Mouse (Mus musculus) hindbrain, embryonic 15.5 days (tissue): ENCODE data around the gene Gm28891. TPM values are rescaled to one million over a fixed set of nuclear protein-coding genes. Genes with fewer than 3 reads are reported as not detected.
"Not testable (repeated sequence)": the region's sequence is repeated elsewhere in the genome, so short reads cannot be mapped to it uniquely, and the experiment has no call there.

Experiments
- ATAC-seq: fragments of 200-750 bp; cut with Nextera tagmentation; 2 replicates; pipeline ENCODE4 v1.8.0; 2017; ENCODE audit warnings: low read depth, moderate number of reproducible peaks, moderate TSS enrichment; ENCODE audit not compliant: low FRiP score
- H3K27ac ChIP-seq: fragments of 300-500 bp; sonication (generic); replicated peaks from 2 replicates; pipeline ENCODE4 v1.5.1; 2015; ENCODE audit warnings: mild to moderate bottlenecking, inconsistent platforms
- H3K27me3 ChIP-seq: fragments of 300-500 bp; sonication (generic); 2 replicates; pipeline ENCODE4 v1.6.1; 2015; ENCODE audit warnings: control low read depth, inconsistent platforms
- H3K36me3 ChIP-seq: fragments of 300-500 bp; sonication (generic); 2 replicates; pipeline ENCODE4 v1.6.1; 2015; ENCODE audit warnings: control low read depth, inconsistent platforms
- H3K4me1 ChIP-seq: fragments of 300-500 bp; sonication (generic); replicated peaks from 2 replicates; pipeline ENCODE4 v1.6.1; 2015; ENCODE audit warnings: control low read depth, inconsistent platforms
- H3K4me2 ChIP-seq: fragments of 300-500 bp; sonication (generic); 2 replicates; pipeline ENCODE4 v1.6.1; 2015; ENCODE audit warnings: moderate library complexity, mild to moderate bottlenecking, inconsistent platforms
- H3K4me3 ChIP-seq: fragments of 300-500 bp; sonication (generic); 2 replicates; pipeline ENCODE4 v1.5.1; 2015; ENCODE audit warnings: mild to moderate bottlenecking, inconsistent platforms
- H3K9ac ChIP-seq: fragments of 300-500 bp; sonication (generic); 2 replicates; pipeline ENCODE4 v1.6.1; 2015; ENCODE audit warnings: inconsistent platforms
- H3K9me3 ChIP-seq: fragments of 300-500 bp; sonication (generic); 2 replicates; pipeline ENCODE4 v1.6.1; 2016; ENCODE audit warnings: control low read depth, inconsistent platforms
- WGBS: fragments of 180-500 bp; shearing (Covaris S2); methylation state at CpG from one replicate; pipeline ENCODE4 v1.1.7; 2015; 5-methylcytosine and 5-hydroxymethylcytosine counted together
- polyA plus RNA-seq: library from polyadenylated mRNA; unstranded; fragments of >200 nt; fragmentation: Nextera tagmentation; extraction: Ambion mirVana; gene quantifications from 2 replicates; pipeline ENCODE4 v1.2.1, GENCODE M21; 2015

The Gm28891 gene
- not detected in 2 replicates for polyA plus RNA-seq

- WGBS = 83% methylated on average over 1 of the region's 8 CpGs
- not testable (repeated sequence) for H3K9ac ChIP-seq, H3K4me3 ChIP-seq, H3K4me2 ChIP-seq, H3K4me1 ChIP-seq, ATAC-seq, H3K9me3 ChIP-seq, H3K27ac ChIP-seq, H3K36me3 ChIP-seq, H3K27me3 ChIP-seq
Measured at GRCm38 (mm10) chrY:60240902-60241301, at the start of gene Gm28891. Gm28891 (plus strand) TSS chrY:60241202.
